Mouse (Mus musculus) T-helper 17 cell (primary cell): Measurements from ENCODE around the gene Pacs1.
"Not testable (repeated sequence)": the region's sequence is repeated elsewhere in the genome, so short reads cannot be mapped to it uniquely, and the experiment has no call there.

ENCODE experiments used
- in situ Hi-C, 2 experiments: fragments of 300-600 bp; cut with MboI, MseI; formaldehyde crosslinking; loops; 1 replicate in 1 of 2; 2 replicates in 1 of 2; pipeline ENCODE4 v1.15.1; 2025; ENCODE audit warnings: high pct_unique_total_duplicates in 2 of 2

Gene Pacs1

GRCm38 (mm10) chr19:5268875-5269274 lies 4.0 kb downstream of the Pacs1 start:
- in situ Hi-C loops, result no loop called here

DNA sequence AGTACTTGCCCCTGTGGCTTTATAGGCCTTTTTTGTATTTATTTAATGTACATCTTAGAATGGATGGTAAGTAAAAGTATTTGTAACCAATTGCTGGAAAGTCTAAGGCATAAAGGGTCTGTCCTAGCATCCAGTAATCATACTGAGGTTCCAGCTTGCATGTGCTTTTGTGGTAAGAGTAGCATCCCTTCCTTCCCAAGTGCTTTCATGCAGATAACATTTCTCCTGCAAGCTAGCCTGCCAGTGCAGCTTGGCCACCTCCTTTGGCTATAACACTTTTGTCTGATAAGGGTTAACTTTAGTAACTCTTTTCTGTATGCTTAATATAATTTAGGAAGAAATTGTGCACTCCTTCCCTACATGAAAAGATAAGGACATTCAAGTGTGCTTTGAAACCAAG lies 4.9 kb downstream of the Pacs1 start:
- in situ Hi-C loops, result no loop called here

GRCm38 (mm10) chr19:5267015-5267414 lies 5.9 kb downstream of the Pacs1 start:
- in situ Hi-C loops, result no loop called here

GRCm38 (mm10) chr19:5257140-5257539 lies 15.8 kb downstream of the Pacs1 start:
- in situ Hi-C loops, result loop anchor here in 1 of 2 experiments (10.0 kb wide), 1 partner anchor 62 kb away; no protein-coding TSS in a partner anchor

DNA sequence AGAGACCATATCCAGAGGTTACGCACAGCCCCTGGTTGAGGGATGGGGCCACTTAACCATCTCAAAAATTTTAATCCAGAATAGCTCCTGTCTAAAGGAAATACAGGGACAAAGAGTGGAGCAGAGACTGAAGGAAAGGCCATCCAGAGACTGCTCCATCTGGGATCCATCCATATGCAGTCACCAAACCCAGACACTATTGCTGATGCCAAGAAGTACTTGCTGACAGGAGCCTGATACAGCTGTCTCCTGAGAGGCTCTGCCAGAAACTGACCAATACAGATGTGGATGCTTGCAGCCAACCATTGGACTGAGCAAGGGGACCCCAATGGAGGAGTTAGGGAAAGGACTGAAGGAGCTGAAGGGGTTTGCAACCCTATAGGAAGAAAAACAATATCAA lies 35.9 kb downstream of the Pacs1 start:
- in situ Hi-C loops, result not testable (repeated sequence)

DNA sequence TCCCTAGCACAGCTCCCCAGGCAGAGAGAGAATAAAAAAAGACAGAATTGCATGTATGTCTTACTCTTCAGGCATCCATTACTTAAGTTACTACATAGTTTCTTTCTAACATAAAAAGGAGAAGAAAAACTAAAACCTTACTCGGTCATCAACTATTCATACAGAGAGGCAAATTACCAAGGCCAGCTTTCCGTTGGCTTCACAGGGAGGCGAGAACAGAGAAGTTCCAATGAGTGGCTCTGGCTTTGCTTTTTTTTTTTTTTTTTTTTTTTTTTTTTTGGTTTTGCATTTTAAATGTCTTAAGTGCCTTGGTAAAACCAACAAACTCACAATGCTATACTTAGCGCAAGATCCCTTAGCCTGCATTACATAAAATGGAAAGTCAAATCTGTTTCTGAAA lies 40.2 kb downstream of the Pacs1 start:
- in situ Hi-C loops, result no loop called here

GRCm38 (mm10) chr19:5230110-5230509 lies 42.8 kb downstream of the Pacs1 start:
- in situ Hi-C loops, result no loop called here

DNA sequence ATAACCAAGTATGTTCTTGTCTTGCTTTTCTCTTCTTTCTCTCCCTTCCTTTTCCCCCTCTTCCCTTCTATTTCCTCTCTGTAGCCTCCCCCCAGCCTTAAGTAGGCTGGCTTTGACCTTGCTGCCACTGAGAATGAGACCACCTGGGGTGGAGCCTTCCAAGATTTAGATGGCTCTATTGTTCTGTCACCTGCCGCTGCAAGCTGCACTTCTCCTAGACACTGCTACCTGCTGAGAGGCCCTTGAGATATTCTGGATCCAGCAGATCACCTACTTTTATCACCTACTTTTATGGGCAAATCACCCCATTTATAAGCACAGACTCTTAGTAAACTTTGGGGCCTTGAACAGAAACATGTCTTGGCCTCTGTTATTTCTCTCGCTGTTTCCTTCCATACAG lies 48.3 kb downstream of the Pacs1 start:
- in situ Hi-C loops, result no loop called here

- in situ Hi-C loops, result no loop called here
Measured at GRCm38 (mm10) chr19:5224077-5224476, 48.8 kb downstream of the Pacs1 start.

GRCm38 (mm10) chr19:5221926-5222325 lies 51.0 kb downstream of the Pacs1 start:
- in situ Hi-C loops, result no loop called here

- in situ Hi-C loops, result not testable (repeated sequence)
Measured at GRCm38 (mm10) chr19:5221219-5221723, 51.6 kb downstream of the Pacs1 start.

GRCm38 (mm10) chr19:5220389-5220788 lies 52.5 kb downstream of the Pacs1 start:
- in situ Hi-C loops, result no loop called here

GRCm38 (mm10) chr19:5201691-5202090 lies 71.2 kb downstream of the Pacs1 start:
- in situ Hi-C loops, result no loop called here

GRCm38 (mm10) chr19:5200617-5201016 lies 72.3 kb downstream of the Pacs1 start:
- in situ Hi-C loops, result not testable (repeated sequence)

DNA sequence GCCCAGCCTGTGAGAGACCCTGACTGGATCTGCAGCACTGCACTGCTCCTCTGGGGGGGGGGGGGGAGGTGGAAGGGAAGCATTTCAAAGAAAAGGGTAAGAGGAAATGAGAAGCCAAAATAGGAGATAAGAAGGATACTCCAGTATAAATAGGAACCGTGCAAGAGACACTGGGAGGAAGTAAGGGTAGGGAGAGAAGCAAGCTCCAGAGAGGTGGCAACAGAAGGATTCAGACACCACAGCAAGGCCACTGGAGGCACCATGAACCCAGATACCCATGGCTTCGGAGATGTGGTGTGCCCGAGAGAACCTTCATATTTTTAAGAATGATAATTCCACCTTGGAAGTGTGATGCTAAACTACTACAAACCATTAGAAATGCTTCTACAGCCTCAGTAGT lies 74.4 kb downstream of the Pacs1 start:
- in situ Hi-C loops, result loop anchor here in 1 of 2 experiments (10.0 kb wide), 2 partner anchors 56 to 86 kb away; no protein-coding TSS in a partner anchor

DNA sequence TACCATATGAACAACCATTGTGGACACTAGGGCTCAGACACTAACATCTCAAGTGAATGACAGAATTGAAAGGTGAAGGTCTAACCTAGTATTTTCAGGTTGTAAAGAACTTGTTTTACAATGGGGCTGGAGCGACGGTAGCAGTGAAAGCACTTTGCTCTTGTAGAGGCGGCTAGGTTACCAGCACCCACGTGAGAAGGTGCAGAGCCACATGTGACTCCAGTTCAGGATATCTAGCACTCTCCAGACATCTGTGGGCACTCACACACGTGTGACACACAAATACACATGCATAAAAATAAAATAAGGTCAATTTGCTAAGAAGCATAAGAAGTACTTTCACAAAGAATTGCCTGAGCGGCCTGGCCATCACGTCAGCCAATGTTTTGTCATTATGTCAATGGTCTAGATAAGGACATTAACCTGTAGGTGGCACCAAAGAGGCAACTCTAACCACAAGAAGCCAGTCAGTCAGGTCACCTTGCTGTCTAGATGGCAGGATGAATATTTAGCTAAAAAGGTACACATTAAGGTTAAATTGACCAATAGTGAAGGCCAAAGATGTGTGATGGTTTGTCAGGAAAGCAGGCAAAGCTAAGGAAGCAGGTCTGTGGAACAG lies 77.4 kb downstream of the Pacs1 start:
- in situ Hi-C loops, result loop anchor here in 1 of 2 experiments (10.0 kb wide), 2 partner anchors 59 to 89 kb away; no protein-coding TSS in a partner anchor

DNA sequence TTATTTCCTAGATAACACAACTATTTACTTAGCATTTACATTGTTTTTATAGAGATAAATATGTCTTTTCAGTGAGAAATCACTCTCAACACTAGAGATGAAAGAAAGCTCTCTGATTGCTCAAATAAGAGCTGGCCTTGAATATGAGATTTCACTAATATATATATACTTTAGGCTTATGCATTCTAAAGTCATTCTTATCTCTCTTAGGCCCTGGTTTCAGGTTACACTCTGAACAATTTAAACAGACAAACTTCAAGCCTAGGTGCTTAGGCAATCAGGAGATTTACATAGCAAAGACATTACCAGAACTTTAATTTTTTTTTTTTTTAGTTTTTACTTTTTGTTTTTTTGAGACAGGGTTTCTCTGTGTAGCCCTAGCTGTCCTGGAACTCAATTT lies 80.5 kb downstream of the Pacs1 start:
- in situ Hi-C loops, result loop anchor here (5.0 to 10.0 kb wide), 3 partner anchors 62 to 92 kb away; no protein-coding TSS in a partner anchor

DNA sequence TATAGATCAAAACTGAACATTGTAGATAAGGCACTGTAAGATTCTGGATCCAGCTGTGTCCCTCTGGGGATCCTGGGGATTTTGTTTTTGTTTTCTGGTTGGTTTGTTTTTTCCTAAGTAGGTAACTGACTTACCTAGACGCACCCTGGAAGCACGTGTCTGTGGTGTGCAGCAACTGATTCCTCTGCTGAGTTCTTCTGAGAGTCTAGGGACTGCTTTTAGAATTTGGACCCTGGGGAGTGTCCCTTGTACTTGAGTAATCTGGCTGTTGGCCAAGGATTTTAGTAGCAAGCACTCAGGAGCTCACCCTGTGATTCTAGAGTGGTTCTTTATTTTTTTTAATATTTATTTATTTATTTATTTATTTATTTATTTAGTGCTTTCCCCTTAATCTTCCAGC lies 85.5 kb downstream of the Pacs1 start:
- in situ Hi-C loops, result no loop called here

DNA sequence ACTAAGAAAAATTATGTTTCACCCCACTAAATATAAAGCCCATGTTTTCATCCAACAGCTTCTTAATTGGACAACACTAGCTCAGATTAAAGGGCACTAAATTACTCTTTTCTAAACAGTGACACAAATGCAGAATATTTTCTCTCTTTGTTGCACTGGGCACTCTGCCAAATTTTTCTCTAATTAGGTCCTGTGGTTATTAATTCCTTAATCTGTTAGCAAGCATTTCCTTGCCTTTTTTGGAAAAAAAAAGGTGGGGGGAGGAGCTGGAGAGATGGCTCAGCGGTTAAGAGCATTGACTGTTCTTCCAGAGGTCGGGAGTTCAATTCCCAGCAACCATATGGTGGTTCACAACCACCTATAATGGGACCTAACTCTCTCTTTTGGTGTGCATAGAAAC lies 91.0 kb downstream of the Pacs1 start:
- in situ Hi-C loops, result no loop called here

- in situ Hi-C loops, result no loop called here
Measured at GRCm38 (mm10) chr19:5178631-5179030, 94.3 kb downstream of the Pacs1 start.

DNA sequence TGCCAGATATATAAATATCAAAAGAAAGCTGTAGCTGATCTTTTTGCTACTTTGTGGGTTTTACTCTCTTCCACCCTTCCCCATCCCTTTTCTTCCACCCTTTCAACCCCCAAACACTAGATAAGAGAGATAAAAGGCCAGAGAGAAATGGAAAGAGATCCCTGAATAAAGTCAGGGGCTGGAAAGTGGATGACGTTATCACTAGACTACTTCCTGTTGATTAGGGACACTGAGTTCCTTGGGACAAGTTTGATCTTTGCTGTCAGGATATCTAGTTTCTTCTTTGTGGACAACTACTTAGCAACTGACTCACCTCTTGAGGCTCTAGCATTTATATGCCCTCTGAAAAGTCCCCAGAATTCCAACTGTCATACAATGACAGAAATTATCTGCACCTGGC lies 102.5 kb downstream of the Pacs1 start:
- in situ Hi-C loops, result loop anchor here (5.0 kb wide), 2 partner anchors 107 to 568 kb away; no protein-coding TSS in a partner anchor

DNA sequence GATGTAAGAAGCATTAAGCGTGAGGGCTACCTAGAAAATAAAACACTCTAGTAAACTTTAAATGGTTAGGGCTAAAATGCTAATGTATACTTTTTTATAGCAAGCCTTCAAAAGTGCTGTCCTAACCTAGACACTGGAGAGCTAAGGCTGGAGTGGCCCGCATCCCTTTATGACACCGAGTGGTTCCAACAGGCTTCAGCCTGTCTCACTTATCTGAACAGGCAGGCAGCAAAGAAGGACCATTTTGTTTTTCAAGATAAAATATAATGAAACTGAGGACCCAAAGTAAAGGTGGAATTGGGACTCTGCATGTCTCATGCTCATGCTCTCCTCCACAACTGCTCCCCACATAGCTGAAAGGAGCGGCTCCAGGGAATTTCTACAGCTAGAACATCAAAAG lies 105.4 kb downstream of the Pacs1 start:
- in situ Hi-C loops, result no loop called here

DNA sequence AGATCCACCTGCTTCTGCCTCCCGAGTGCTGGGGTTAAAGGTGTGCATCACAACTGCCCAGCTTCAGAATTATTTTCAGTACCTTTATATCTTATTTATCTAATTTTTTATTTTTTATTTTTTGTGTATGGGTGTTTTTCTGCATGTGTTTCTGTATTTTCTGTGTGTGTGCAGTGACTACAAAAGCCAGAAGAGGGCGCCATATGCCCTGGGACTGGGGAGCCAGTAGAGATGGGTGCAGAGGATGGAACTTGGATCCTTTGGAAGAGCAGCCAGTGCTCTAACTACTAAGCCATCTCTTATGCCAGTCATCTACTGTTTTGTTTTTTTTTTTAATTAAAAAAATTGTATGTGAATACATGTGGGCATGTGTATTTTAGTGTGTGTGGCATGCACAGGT lies 108.5 kb downstream of the Pacs1 start:
- in situ Hi-C loops, result no loop called here
